Mouse (Mus musculus) ovary, postnatal 36 days (tissue): ENCODE measurements around the gene Tlx3.

Experiments used
- DNase-seq: peaks from one replicate; pipeline ENCODE4 v3.0.0; 2022; ENCODE audit warnings: low spot score, mixed read lengths

The Tlx3 gene

GRCm38 (mm10) chr11:33203383-33204328, at the start of gene Tlx3:
Gene Tlx3 (minus strand): TSS chr11:33203589.
- peak; percentile 29 for DNase-seq

- DNase-seq = no peak
These were observed 36.9 kb upstream of the Tlx3 start for GRCm38 (mm10) chr11:33240295-33240694.

DNA sequence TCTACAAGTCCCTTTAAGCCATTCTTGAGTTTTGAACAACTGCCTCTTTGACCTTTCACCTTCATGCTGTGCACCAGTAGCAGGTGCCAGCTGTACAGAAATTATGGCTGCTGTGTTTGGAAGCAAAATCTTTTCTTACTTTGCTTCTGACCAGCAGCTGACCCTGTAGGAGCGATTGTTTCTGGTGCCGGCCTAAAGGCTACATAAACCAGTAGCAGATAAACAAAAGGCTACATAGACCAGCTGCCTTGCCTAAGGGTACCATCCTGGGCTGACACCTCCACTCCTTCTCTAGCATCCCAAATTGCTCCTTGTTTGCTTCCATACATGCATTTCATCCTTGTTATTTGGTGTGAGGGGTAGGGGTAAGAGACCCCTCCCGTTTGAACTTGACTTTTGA, 30.7 kb upstream of the Tlx3 start:
- DNase-seq = no peak

DNA sequence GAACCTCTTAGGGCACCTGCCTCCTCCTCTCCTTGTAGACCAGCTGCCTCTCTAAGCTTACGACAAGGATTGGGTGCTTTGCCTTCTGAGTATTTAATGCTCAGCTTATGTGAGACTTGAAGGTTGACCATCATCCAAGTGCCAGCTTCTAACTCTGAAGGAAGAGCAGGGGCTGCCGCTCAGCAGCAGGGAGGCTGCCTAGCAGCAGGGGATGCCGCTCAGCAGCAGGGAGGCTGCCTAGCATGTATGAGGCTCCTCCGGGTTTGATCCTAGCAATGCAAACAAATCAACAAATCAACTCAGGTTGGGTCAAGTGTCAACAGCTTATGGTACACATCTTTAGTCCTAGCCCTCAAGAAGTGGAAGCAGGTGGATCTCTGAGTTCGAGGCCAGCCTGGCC, 28.7 kb upstream of the Tlx3 start:
- no peak for DNase-seq

DNA sequence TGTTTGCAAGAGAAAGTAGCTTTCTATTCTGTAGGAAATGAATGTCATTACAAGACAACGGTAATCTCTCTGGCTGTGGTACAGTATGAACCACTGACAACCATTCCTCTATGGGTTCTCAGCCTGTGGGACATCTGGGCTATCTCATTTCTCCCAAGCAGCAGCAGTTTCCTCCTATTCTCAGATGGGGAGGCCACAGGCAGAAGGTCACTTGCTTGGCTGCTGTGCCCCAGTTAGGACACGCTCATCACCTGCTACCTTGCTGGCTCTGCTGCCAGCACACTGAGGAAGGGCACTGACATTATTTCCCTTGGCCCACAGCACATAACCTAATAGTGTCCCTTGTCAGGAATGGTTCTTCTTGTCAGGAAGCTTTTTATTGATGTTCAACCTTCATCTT, 24.8 kb upstream of the Tlx3 start:
- no peak for DNase-seq

GRCm38 (mm10) chr11:33226516-33226915, 23.1 kb upstream of the Tlx3 start:
- no peak for DNase-seq

DNA sequence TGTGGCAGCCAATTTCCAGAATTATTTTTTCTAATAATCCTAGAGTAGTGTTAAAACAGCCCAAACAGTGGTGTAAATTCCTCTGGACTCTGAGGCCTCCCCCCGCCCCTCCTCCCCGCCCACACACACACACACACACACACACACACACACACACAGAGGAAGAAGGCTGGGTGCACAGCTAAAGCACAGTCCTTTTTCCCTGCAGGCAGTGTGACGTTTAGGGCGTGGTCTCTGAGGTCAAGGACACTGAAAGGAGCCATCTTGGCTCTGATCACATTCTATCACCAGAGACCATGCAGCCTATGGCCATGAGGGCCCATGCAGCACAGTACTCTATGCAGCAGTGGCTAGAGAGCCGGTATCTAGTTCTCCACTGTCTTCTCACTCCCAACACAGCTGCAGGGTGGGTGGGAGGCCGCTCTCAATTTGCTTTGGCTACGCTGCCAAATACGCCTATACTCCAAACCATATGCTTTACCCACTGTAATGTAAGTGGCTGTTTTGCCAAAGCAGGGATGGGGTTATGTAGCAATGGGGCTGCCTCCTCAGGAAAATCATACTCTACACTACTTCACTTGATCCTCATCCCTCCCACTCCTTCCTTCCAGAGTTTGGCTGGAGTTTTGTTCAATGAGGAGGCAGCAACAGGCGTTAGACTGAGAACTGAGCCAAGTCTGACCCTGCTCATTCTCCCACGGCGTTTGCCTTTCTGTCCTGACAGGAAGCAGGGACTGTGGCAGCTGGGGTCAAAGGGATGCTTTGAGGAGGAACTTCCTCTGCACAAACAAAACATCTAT, 18.4 kb upstream of the Tlx3 start:
- no peak for DNase-seq

DNA sequence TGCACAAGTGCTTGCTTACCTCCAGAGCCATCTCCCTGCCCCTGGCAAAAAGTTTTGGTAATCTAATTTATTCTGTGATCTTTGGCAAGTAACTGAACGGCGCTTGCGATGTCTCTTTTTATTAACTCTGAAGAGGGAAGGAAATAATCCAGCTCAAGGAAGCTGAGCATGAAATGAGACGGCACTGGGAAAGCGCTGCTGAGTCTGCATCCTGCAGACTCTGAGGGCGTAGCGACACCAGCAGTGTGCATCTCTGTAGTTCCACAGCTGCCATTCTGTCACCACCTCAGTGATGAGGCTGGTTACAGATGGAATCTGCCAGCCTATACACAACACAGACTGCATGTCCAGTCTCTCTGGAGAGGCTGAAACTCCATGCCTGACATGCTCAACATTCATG, 17.4 kb upstream of the Tlx3 start:
- no peak for DNase-seq

DNA sequence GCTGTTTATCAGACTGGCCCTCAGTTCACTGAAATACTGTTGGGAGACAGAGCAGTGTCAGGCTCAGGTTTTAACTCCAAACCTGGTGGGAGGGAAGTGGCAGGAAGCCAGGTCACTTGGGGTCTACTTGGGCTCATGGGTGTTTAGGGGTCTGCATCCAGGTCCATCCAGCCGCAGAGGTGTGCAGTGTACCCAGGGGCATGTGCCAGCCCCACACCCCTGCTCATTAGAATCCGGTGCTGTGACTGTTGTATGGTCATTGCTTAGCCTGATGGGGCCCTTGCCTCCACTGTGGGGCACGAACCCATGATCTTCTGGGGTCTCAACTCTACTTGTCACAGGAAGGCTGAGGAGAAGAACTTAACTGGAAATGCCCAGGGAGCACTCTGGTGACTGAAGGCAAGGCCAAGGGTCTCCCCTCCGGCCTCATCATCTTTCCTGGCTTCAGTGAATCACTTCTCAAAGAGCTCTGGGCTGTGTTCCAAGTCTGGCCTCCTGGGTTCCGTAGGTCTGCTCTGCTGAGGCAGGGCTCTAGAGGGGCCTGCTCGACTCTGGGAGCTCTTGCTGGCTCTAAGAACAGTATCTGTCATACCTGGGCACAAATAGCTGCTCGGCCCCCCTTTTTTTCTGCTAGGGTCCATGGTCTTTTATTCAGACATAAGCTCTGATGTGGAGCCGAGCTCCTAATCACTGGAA, 14.1 kb upstream of the Tlx3 start:
- no peak for DNase-seq

GRCm38 (mm10) chr11:33207411-33207810, 4.0 kb upstream of the Tlx3 start:
- DNase-seq = no peak

DNA sequence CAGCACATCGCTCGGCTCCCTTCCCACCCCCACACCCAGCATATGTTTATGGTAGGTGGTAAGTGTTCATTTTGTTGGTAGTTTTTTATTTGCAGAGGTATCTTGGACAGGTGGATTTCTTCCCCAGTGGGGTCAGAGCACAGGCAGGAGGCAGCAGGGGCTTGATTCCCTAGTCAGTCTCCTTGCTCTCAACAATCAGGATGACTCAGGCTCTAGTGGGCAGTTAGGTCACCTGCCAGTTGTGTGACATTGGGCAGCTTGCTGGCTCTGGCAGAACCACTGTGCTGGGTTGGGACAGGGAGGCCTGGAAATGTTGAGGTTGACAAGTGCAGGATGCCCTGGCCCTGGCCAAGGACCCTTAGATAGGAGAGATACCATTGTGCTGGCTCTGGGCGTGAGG, 1.6 kb upstream of the Tlx3 start:
- DNase-seq = no peak

GRCm38 (mm10) chr11:33204329-33204705, 928 bp upstream of the Tlx3 start:
- DNase-seq = no peak

DNA sequence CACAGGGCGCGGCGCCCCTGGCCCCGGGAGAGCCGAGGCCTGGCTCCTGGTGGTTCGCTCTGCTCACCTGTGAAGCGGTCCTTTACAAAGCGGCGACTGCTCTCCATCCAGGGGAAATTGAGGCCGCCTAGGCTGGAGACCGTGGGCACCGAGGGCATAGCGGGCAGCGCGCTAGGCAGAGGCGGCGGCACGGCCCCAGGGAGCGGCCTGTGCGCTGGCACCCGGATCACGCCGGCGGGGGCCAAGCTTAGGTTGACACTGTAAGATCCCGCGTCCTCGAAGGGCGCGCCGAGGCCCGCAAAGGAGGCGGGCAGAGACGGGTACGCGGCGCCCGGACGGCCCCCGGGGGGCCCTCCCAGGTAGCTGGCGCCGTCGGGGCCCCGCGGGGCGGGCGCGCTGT, 417 bp downstream of the Tlx3 start:
- no peak for DNase-seq

DNA sequence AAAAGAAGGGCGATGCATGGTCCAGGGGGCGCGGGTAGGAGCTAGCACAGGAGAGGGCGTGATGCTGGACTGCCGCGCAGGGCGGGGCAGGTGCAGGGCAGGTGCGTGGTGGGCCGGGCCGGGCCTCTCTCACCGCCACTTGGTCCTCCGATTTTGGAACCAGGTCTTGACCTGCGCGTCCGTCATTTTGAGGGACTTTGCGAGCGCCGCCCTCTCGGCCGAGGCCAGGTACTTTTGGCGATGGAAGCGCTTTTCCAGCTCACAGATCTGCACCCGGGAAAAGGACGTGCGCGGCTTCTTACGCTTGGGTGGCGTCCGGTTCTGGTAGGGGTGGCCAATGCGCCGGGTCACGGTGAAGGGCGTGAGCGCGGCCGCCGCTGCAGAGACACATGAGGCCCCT, 1.1 kb downstream of the Tlx3 start:
- DNase-seq = no peak

- no peak for DNase-seq
These were observed 1.8 kb downstream of the Tlx3 start for GRCm38 (mm10) chr11:33201626-33202010.

DNA sequence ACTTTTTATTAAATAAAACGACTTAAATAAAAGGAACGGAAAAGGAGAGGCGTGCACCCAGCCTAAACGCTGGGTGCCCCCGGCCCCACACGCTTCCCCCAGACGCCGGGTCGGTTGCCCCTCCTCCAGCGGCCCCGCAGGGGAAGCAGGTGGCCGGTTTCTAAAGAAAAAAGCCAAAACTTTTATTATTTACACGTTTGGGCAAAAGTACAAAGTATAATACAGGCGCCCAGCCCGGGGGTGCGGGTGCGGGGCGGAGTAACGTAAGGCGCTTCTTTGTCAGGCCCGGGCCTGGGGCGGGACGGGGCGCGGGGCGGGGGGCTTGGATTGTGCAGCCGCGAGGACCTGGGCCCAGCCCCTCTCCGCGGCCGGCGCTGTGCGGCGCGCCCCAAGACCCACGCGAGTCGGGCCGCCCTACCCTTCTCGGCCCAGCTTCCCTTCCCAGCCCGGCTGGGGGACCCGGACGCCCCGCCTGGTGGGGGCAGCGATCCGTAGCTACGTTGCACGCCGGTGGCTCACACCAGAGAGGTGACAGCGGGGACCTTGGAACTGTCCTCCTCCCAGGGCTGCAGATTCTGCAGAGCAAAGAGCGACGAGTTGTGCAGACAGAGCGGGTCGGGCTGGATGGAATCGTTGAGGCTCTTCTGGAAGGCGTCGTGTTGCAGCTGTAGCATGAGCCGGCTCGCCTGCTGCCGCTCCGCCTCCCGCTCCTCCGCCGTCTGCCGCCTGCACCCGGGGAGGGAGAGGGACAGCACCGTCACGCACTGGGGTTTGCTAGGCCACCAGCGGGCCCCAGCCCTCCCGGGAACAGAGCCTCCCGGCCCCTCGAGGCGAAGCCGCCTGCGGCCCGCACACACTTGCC, 2.4 kb downstream of the Tlx3 start:
- peak; percentile 32 for DNase-seq

DNA sequence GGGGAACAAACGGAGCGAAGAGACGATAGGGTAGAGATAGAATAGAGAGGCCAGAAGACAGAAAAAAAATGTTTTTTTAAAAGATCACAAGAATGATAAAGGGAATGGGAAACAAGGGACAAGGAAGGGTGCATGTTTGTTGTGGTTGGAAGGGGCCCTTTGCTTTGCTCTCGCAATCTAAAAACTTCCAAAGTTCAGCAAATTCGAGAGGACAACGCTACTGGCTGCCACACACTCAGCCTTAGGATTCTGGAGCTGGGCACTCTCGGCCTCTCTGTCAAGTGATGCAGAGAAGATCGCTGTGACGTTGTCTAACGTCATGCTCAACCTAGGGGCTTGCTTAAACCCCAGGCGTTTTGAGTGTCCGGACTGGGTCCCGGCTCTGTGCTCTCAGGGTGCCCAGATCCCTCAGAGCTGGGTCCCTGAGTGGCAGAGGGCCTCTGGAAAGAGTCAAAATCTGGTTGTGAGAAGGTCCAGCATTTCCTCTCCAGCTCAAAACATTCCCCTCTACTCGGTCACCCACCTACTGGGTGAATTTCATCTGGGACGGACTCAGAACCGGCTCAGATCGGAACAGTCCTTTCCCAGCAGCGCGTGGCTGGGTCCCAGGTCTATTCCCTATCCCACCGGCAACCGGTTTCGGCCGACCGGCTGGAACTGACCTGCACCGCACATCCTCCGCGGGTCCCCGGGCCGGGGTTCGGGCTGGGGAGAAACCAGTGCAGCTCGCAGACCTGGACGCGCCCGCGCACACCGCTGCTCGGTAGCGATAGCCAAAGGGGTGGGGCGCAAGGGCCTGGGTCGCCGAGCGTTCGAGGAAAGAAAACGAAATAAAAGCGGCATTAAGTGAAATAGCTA, 3.3 kb downstream of the Tlx3 start:
- DNase-seq = peak; percentile 32

- no peak for DNase-seq
These were observed 4.3 kb downstream of the Tlx3 start for GRCm38 (mm10) chr11:33199117-33199514.

DNA sequence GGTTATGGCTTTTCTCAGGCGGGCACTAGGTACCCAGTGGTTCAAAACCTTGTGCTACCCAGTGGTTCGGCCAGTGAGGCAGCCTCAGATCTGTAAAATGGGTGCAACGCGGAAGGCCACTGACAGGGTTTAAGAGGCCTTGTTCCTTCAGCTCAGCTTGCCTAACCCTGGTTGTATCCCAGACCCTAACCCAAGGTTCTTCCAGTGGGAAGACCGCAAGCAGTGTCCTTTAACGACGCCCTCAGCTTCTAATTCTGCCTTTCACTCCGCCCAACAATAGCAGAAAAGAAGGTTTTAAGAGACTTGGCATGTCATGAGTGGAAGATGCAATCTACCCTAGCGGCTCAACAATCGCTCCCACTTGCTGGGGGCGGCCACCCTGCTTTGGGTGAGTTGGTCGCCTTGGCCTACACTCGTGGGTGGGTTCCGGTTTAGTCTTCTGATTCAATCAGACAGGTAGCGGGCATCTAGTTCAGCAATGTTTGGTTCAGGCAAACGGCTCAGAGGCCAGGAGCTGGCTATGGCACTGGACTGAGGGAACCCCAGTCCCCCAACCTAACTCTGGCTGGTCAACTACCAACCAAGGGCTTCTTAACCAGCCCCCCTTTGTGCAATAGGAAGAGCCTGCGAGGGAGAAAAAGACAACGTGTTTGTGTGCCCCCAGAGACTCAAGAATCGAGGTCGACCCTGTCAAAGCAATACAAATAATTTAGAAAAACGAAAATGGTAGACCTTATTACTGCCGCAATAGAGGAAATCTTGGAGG, 4.9 kb downstream of the Tlx3 start:
- DNase-seq = no peak

DNA sequence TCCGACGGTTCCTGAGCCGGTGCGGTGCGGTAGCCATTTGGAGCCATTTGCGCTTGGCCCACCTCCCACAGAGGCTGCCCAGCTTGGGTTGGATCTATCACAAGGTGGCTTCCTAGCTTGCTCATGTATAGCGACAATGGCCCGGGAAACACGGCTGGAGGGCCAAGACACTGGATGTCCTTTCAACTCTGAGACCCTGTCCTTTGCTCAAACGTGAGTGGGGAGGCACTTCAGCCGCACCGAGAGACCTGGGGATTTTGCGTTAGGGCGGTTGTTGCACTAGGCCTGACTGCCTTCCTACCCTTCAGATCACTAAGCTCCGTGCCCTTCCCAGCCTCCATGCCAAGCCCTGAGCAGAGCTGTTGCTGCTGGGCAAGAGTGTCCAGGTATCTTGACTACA, 5.7 kb downstream of the Tlx3 start:
- DNase-seq = no peak
